Mouse (Mus musculus) limb, embryonic 12.5 days (tissue): ENCODE measurements at regions not wholly inside any gene's neighbourhood (a gene's known extent, or its start where the extent isn't known, plus 50 kb on each side); places are given as distances from the start of the nearest gene placed in this dataset.
"Not testable (repeated sequence)": the region's sequence is repeated elsewhere in the genome, so short reads cannot be mapped to it uniquely, and the experiment has no call there.

Experiments used
- ATAC-seq: fragments of 200-750 bp; cut with Nextera tagmentation; 2 replicates; pipeline ENCODE4 v1.8.0; 2017; ENCODE audit warnings: low read depth, moderate TSS enrichment; ENCODE audit not compliant: insufficient number of reproducible peaks, insufficient read depth, low FRiP score, low TSS enrichment
- H3K27ac ChIP-seq: fragments of 300-500 bp; sonication (generic); 2 replicates; pipeline ENCODE4 v1.5.1; 2016; ENCODE audit warnings: mild to moderate bottlenecking, moderate library complexity
- H3K27me3 ChIP-seq: fragments of 300-500 bp; sonication (generic); 2 replicates; pipeline ENCODE4 v1.6.1; 2016; ENCODE audit warnings: mild to moderate bottlenecking, moderate library complexity
- H3K36me3 ChIP-seq: fragments of 300-500 bp; sonication (generic); 2 replicates; pipeline ENCODE4 v1.6.1; 2016; ENCODE audit warnings: mild to moderate bottlenecking, moderate library complexity
- H3K4me1 ChIP-seq: fragments of 300-500 bp; sonication (generic); replicated peaks from 2 replicates; pipeline ENCODE4 v1.6.1; 2016
- H3K4me2 ChIP-seq: fragments of 300-500 bp; sonication (generic); 2 replicates; pipeline ENCODE4 v1.6.1; 2016; ENCODE audit warnings: mild to moderate bottlenecking, moderate library complexity
- H3K4me3 ChIP-seq: fragments of 300-500 bp; sonication (generic); replicated peaks from 2 replicates; pipeline ENCODE4 v1.5.1; 2016; ENCODE audit warnings: mild to moderate bottlenecking
- H3K9ac ChIP-seq: fragments of 300-500 bp; sonication (generic); replicated peaks from 2 replicates; pipeline ENCODE4 v1.6.1; 2016; ENCODE audit warnings: mild to moderate bottlenecking, moderate library complexity
- H3K9me3 ChIP-seq: fragments of 300-500 bp; sonication (generic); 2 replicates; pipeline ENCODE4 v1.6.1; 2016; ENCODE audit warnings: mild to moderate bottlenecking, moderate library complexity
- WGBS: fragments of 180-500 bp; shearing (Covaris S2); methylation state at CpG from one replicate; pipeline ENCODE4 v1.1.7; 2016; 5-methylcytosine and 5-hydroxymethylcytosine counted together

DNA sequence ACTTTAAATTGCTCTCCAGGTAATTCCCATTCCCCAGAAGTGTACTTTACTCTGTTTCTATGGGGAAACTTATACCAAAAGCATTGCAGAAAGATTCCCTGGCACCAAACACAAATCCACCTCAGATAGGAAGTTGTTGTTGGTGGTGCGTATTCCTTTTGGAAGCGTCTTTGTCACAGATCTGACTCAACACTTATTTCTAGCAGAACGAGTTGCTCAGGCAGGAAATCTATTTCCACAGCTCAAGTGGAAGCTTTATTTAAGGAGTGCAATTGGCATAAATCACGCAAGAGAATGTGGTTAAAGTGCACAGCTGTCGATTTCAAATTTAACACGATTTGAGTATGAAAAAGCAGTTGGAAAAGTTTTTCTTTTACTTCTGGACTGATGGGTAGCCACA, 436.9 kb upstream of the Ghitm start:
- H3K4me1 ChIP-seq: no peaks in the 10 kb centered on the region

DNA sequence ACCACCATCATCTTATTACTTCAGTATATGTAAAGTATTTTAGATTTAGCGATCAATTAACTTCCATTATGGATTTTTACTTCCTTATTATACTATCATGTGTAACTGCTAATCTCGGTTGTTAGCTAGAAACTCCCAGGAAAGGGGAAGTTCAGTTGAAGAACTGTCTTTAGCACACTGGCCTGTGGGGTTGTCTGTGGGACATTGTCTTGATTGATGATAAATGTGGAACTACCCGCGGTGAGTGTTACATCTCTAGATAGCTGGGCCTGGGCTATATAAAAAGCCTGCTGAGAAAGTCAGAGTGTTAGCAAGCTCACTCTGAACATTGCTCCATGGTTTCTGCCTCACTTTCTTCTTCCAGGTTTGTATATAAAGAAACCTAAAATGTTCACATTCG, 423.2 kb upstream of the Ghitm start:
- Histone ChIP-seq H3K4me3 (no peak overlapping the region), H3K9me3 (no peaks in the 10 kb centered on the region), H3K36me3 (no peaks in the 10 kb centered on the region), H3K27me3 (no peaks in the 10 kb centered on the region), H3K27ac (no peak overlapping the region), H3K4me1 (no peaks in the 10 kb centered on the region), H3K4me2 (no peak overlapping the region), H3K9ac (no peak overlapping the region)
- WGBS: 84% methylated on average over 5 of the region's 5 CpGs
- ATAC-seq: no peak

More for the DNA sequence above, 436.9 kb upstream of the Ghitm start:
- H3K9ac ChIP-seq: no peak overlapping the region
- no peaks in the 10 kb centered on the region for H3K36me3 ChIP-seq
- no peak overlapping the region for H3K4me2 ChIP-seq
- 0 out of 2 replicates have a peak, but pooled peaks cover 4% of the 10 kb centered on the region for H3K9me3 ChIP-seq
- 75% methylated on average over 6 of the region's 6 CpGs for WGBS
- no peak overlapping the region for H3K4me3 ChIP-seq
- H3K27ac ChIP-seq: no peak overlapping the region
- H3K27me3 ChIP-seq: no peaks in the 10 kb centered on the region
- ATAC-seq: no peak

GRCm38 (mm10) chr14:37523616-37524015, 388.5 kb upstream of the Ghitm start:
- Histone ChIP-seq H3K4me1 (no peaks in the 10 kb centered on the region), H3K4me2 (no peak overlapping the region), H3K27me3 (no peaks in the 10 kb centered on the region), H3K36me3 (no peaks in the 10 kb centered on the region), H3K9ac (no peak overlapping the region), H3K27ac (no peak overlapping the region), H3K9me3 (no peaks in the 10 kb centered on the region), H3K4me3 (no peak overlapping the region)
- ATAC-seq: no peak

DNA sequence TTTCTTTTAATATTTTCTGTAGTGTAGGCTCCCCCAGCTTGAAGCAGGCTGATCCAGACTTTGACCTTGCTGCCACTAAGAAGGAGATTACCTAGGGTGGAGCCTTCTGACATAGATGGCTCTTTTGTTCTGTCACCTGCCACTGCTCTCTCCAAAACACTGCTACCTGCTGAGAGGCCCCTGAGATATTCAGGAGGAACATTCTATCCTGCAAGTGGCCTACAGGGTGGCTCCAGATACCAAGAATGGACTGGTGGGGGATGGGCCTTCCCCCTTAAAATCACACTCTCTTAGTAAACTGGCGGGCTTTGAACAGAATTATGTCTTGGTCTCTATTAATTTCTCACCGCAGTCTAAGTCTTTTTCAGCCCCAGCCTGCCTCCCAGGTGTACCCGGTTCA, 385.6 kb upstream of the Ghitm start:
- not testable (repeated sequence) for H3K9ac ChIP-seq, H3K4me1 ChIP-seq, ATAC-seq, H3K27ac ChIP-seq, H3K4me3 ChIP-seq, H3K4me2 ChIP-seq, H3K9me3 ChIP-seq, H3K27me3 ChIP-seq, H3K36me3 ChIP-seq
- WGBS: 82% methylated on average over 3 of the region's 3 CpGs

- Histone ChIP-seq H3K36me3 (no peaks in the 10 kb centered on the region), H3K9me3 (no peaks in the 10 kb centered on the region), H3K4me3 (no peak overlapping the region), H3K9ac (no peak overlapping the region), H3K4me2 (no peak overlapping the region), H3K4me1 (no peaks in the 10 kb centered on the region), H3K27ac (no peak overlapping the region), H3K27me3 (no peaks in the 10 kb centered on the region)
- ATAC-seq: no peak
- 80% methylated on average over 5 of the region's 5 CpGs for WGBS
Observed at GRCm38 (mm10) chr14:37505314-37505713, 370.2 kb upstream of the Ghitm start.

- Histone ChIP-seq H3K4me3 (no peak overlapping the region), H3K9me3 (no peaks in the 10 kb centered on the region), H3K36me3 (no peaks in the 10 kb centered on the region), H3K27me3 (no peaks in the 10 kb centered on the region), H3K9ac (no peak overlapping the region), H3K4me1 (no peaks in the 10 kb centered on the region), H3K4me2 (no peak overlapping the region), H3K27ac (no peak overlapping the region)
- no peak for ATAC-seq
- WGBS: 82% methylated on average over 4 of the region's 4 CpGs
Observed at GRCm38 (mm10) chr14:37490711-37491110, 355.6 kb upstream of the Ghitm start.

- no peak overlapping the region for H3K27ac ChIP-seq
- H3K27me3 ChIP-seq: no peaks in the 10 kb centered on the region
- no peak for ATAC-seq
- no peak overlapping the region for H3K4me3 ChIP-seq
- H3K9ac ChIP-seq: no peak overlapping the region
- no peaks in the 10 kb centered on the region for H3K9me3 ChIP-seq
- 86% methylated on average over 8 of the region's 8 CpGs for WGBS
- no peak overlapping the region for H3K4me2 ChIP-seq
- H3K4me1 ChIP-seq: no peaks in the 10 kb centered on the region
- no peaks in the 10 kb centered on the region for H3K36me3 ChIP-seq
Observed at GRCm38 (mm10) chr14:37485292-37485691, 350.2 kb upstream of the Ghitm start.

- Histone ChIP-seq H3K4me1 (no peaks in the 10 kb centered on the region), H3K9me3 (no peaks in the 10 kb centered on the region), H3K27ac (no peak overlapping the region), H3K4me2 (no peak overlapping the region), H3K9ac (no peak overlapping the region), H3K36me3 (no peaks in the 10 kb centered on the region), H3K27me3 (no peaks in the 10 kb centered on the region), H3K4me3 (no peak overlapping the region)
- no peak for ATAC-seq
Observed at GRCm38 (mm10) chr14:37477599-37477998, 342.5 kb upstream of the Ghitm start.

- Histone ChIP-seq H3K27ac (no peak overlapping the region), H3K4me1 (no peaks in the 10 kb centered on the region), H3K9me3 (no peaks in the 10 kb centered on the region), H3K4me2 (no peak overlapping the region), H3K4me3 (no peak overlapping the region), H3K36me3 (no peaks in the 10 kb centered on the region), H3K9ac (no peak overlapping the region), H3K27me3 (no peaks in the 10 kb centered on the region)
- no peak for ATAC-seq
- WGBS: 70% methylated on average over 2 of the region's 2 CpGs
Observed at GRCm38 (mm10) chr14:37468711-37469110, 333.6 kb upstream of the Ghitm start.

DNA sequence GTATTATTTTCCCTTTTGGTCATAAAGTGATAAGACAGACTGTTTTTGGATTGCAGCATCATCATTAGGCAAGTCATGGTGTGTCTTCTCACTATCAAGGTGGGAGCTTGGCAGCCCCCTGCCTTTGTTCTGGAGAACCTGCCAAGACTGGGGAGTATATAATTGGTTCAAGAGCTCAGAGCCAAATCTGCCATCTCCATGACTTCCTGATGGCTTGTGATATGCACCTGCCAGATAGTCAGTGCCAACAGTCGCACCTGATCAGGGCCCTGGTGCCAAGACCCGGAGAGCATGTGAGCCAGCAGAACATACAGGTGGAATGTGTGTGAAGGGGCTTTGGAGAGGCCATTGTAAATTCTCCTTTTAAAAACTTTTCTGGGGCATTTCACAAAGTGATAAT, 305.8 kb upstream of the Ghitm start:
- no peak overlapping the region for H3K27ac ChIP-seq
- no peaks in the 10 kb centered on the region for H3K9me3 ChIP-seq
- no peak overlapping the region for H3K4me3 ChIP-seq
- WGBS: 87% methylated on average over 2 of the region's 2 CpGs
- H3K27me3 ChIP-seq: no peaks in the 10 kb centered on the region
- no peak overlapping the region for H3K9ac ChIP-seq
- no peak overlapping the region for H3K4me2 ChIP-seq
- H3K4me1 ChIP-seq: no peaks in the 10 kb centered on the region
- H3K36me3 ChIP-seq: no peaks in the 10 kb centered on the region
- no peak for ATAC-seq

GRCm38 (mm10) chr14:37430656-37431055, 295.6 kb upstream of the Ghitm start:
- no peak for ATAC-seq
- Histone ChIP-seq H3K27ac (no peak overlapping the region), H3K9ac (no peak overlapping the region), H3K4me1 (no peaks in the 10 kb centered on the region), H3K9me3 (no peaks in the 10 kb centered on the region), H3K27me3 (no peaks in the 10 kb centered on the region), H3K36me3 (no peaks in the 10 kb centered on the region), H3K4me2 (no peak overlapping the region), H3K4me3 (no peak overlapping the region)
- WGBS: 71% methylated on average over 1 of the region's 1 CpGs

- Histone ChIP-seq H3K36me3 (no peaks in the 10 kb centered on the region), H3K4me2 (no peak overlapping the region), H3K27ac (no peak overlapping the region), H3K9me3 (no peaks in the 10 kb centered on the region), H3K4me1 (no peaks in the 10 kb centered on the region), H3K4me3 (no peak overlapping the region), H3K27me3 (no peaks in the 10 kb centered on the region), H3K9ac (no peak overlapping the region)
- no peak for ATAC-seq
Observed at GRCm38 (mm10) chr14:37425506-37425905, 290.4 kb upstream of the Ghitm start.
